28 mouse cellular contexts compared by ENCODE assay signal in genomic region chr6:134544843-134545242, GRCm38 (mm10). TPM values are rescaled to one million over a fixed set of nuclear protein-coding genes. Genes with fewer than 3 reads are reported as not detected.
DNase-seq lines count a peak whose midpoint lies in the region; ATAC-seq and TF ChIP-seq lines count a peak whose summit lies in the region.
"Had no signal": no experiment of that assay in that cellular context is flagged by ENCODE, and none has a peak within 500 bp of the region (broad histone marks: within the 10 kb centered on the region; RNA-seq: fewer than 3 reads in every experiment).

No protein-coding gene starts in this region.

- H3K4me1 ChIP-seq in MEL (ENCODE audit: control insufficient read depth in 1 of 2, insufficient read depth in 2 of 2, low read length in 2 of 2): peaks cover 26 to 30% of the 10 kb centered on the region in 2 experiments
- H3K4me1 ChIP-seq in liver, embryonic 11.5 days (replicated peaks; ENCODE audit: control insufficient read depth, insufficient read depth, low read length): peaks cover 23% of the 10 kb centered on the region
- H3K4me1 ChIP-seq: midbrain, embryonic 10.5 days had no signal

- no peaks in the 10 kb centered on the region for H3K27me3 ChIP-seq in MEL (ENCODE audit: control insufficient read depth in 1 of 2, insufficient read depth in 2 of 2, low read length in 2 of 2)
- H3K27me3 ChIP-seq in liver, embryonic 11.5 days (replicated peaks; ENCODE audit: control insufficient read depth, insufficient read depth, low read length): no peaks in the 10 kb centered on the region
- H3K27me3 ChIP-seq: hindbrain, embryonic 13.5 days; liver, embryonic 15.5 days; neural tube, embryonic 12.5 days; Patski had no signal

- no peaks in the 10 kb centered on the region for H3K9me3 ChIP-seq in MEL (replicated peaks; ENCODE audit: insufficient read depth, low read length)
- H3K9me3 ChIP-seq in liver, embryonic 11.5 days (ENCODE audit: control insufficient read depth, low read length): peaks cover 3% of the 10 kb centered on the region
- H3K9me3 ChIP-seq: hindbrain, embryonic 13.5 days; liver, embryonic 15.5 days; neural tube, embryonic 12.5 days had no signal

- TF ChIP-seq POLR2A in MEL (IDR thresholded peaks at IDR 0.05; ENCODE audit: control insufficient read depth in 1 of 2, insufficient read depth in 1 of 2, low read depth in 1 of 2, low read length in 2 of 2, poor library complexity in 1 of 2): no peak

- TF ChIP-seq EP300 in MEL (IDR thresholded peaks at IDR 0.05; ENCODE audit: low read depth in 1 of 2, low read length in 2 of 2): no peak

- TF ChIP-seq RAD21 in MEL (IDR thresholded peaks at IDR 0.05; ENCODE audit: low read depth, low read length): no peak

- ATAC-seq in cerebellum, adult (ENCODE audit: insufficient number of reproducible peaks, low FRiP score, low TSS enrichment): 0 out of 2 replicates have a peak, but pooled peaks have one; percentile 31
- no peak for ATAC-seq in liver, embryonic 11.5 days (replicated peaks; ENCODE audit: low FRiP score)
- ATAC-seq in CD4-positive, CD25-positive, alpha-beta regulatory T cell, adult 4 months: no peak
- ATAC-seq: activated CD4-positive, CD25-positive, alpha-beta regulatory T cell, adult 4 months; forebrain, postnatal 0 days; inflammation-experienced regulatory T-cells, adult 6 months; Patski had no signal

- no peak for DNase-seq in cerebellum, postnatal 14 days
- no peak for DNase-seq in layer of hippocampus, adult 2 months (ENCODE audit: low spot score in 2 of 2)
- no peak for DNase-seq in layer of hippocampus, postnatal 14 days (ENCODE audit: low spot score in 2 of 2)
- no peak for DNase-seq in MEL (ENCODE audit: low read depth, low spot score)
- DNase-seq in liver, embryonic 11.5 days (ENCODE audit: low spot score): no peak
- no peak for DNase-seq in adrenal gland, postnatal 25 days
- DNase-seq: adrenal gland, postnatal 10 days; cerebellum, adult 11 months; cerebellum, adult 9-11 months; forebrain, postnatal 0 days; gastrocnemius, postnatal 36 days; heart, adult 2 months; heart, postnatal 36 days; left cerebral cortex, postnatal 4 days; right cerebral cortex, adult 18-20 months; right cerebral cortex, postnatal 4 days; thymus, adult 18-20 months; thymus, postnatal 4 days had no signal

- H3K79me2 ChIP-seq in MEL (ENCODE audit: control insufficient read depth, insufficient read depth, low read length, poor library complexity): peaks cover 40% of the 10 kb centered on the region

- WGBS in liver, embryonic 11.5 days: 83% methylated on average over 3 of the region's 3 CpGs

- no peak overlapping the region for H3K4me2 ChIP-seq in liver, embryonic 11.5 days
- H3K4me2 ChIP-seq: hindbrain, embryonic 13.5 days; liver, embryonic 15.5 days; neural tube, embryonic 12.5 days had no signal

- peaks cover 3 to 34% of the 10 kb centered on the region in 2 experiments; a peak in 3 of 4 replicates for H3K36me3 ChIP-seq in MEL (ENCODE audit: control insufficient read depth in 1 of 2, insufficient read depth in 2 of 2, low read length in 2 of 2)
- peaks cover 8% of the 10 kb centered on the region; the same call in 1 of the 2 replicates for H3K36me3 ChIP-seq in liver, embryonic 11.5 days (ENCODE audit: control insufficient read depth, insufficient read depth, low read length)
- H3K36me3 ChIP-seq: hindbrain, embryonic 13.5 days had no signal

- no peak overlapping the region for H3K9ac ChIP-seq in MEL (ENCODE audit: control insufficient read depth, low read depth, low read length, poor library complexity, severe bottlenecking)
- H3K9ac ChIP-seq in liver, embryonic 11.5 days (ENCODE audit: low read depth, low read length): no peak overlapping the region
- H3K9ac ChIP-seq: forebrain, postnatal 0 days; hindbrain, embryonic 13.5 days; liver, embryonic 15.5 days; neural tube, embryonic 12.5 days had no signal

- no peak for TF ChIP-seq CTCF in layer of hippocampus, adult 2 months (conservative IDR thresholded peaks at IDR 0.05)
- TF ChIP-seq CTCF in MEL (IDR thresholded peaks at IDR 0.05 in 2 of 3, conservative IDR thresholded peaks at IDR 0.05 in 1 of 3; ENCODE audit: control insufficient read depth in 1 of 3, insufficient read depth in 1 of 3, low read depth in 2 of 3, low read length in 3 of 3, poor library complexity in 1 of 3, severe bottlenecking in 1 of 3): no peak

- H3K4me3 ChIP-seq in layer of hippocampus, adult 2 months: no peak overlapping the region
- no peak overlapping the region for H3K4me3 ChIP-seq in MEL (ENCODE audit: control insufficient read depth in 1 of 2, insufficient read depth in 1 of 2, low read depth in 2 of 2, low read length in 2 of 2)
- H3K4me3 ChIP-seq in liver, embryonic 11.5 days (ENCODE audit: low read depth, low read length): no peak overlapping the region
- H3K4me3 ChIP-seq: forebrain, embryonic 10.5 days; heart, adult 2 months; hindbrain, embryonic 13.5 days; liver, embryonic 15.5 days; midbrain, embryonic 10.5 days; neural tube, embryonic 12.5 days had no signal

- 0 out of 2 replicates have a peak overlapping the region, but pooled peaks have one; percentile 7 for H3K27ac ChIP-seq in layer of hippocampus, adult 2 months
- H3K27ac ChIP-seq in MEL (ENCODE audit: control insufficient read depth, low read depth, low read length): no peak overlapping the region
- H3K27ac ChIP-seq in liver, embryonic 11.5 days (ENCODE audit: low read depth, low read length): 0 out of 2 replicates have a peak overlapping the region, but pooled peaks have one; percentile 3
- H3K27ac ChIP-seq: forebrain, embryonic 10.5 days; heart, adult 2 months; hindbrain, embryonic 13.5 days; liver, embryonic 15.5 days; midbrain, embryonic 10.5 days; neural tube, embryonic 12.5 days had no signal

TF ChIP-seq in MEL, 35 proteins besides CTCF, POLR2A, EP300 and RAD21:
- TF ChIP-seq ZC3H11A (IDR thresholded peaks at IDR 0.05; ENCODE audit: low read depth, low read length): no peak
- no peak for TF ChIP-seq MAZ (IDR thresholded peaks at IDR 0.05; ENCODE audit: low read depth, low read length)
- TF ChIP-seq GATA1 (IDR thresholded peaks at IDR 0.05; ENCODE audit: low read depth, low read length): 0 out of 2 replicates have a peak, but pooled peaks have one; percentile 22
- TF ChIP-seq USF2 (IDR thresholded peaks at IDR 0.05; ENCODE audit: borderline replicate concordance in 1 of 2, insufficient read depth in 1 of 2, low read depth in 1 of 2, low read length in 2 of 2): no peak
- no peak for TF ChIP-seq SIN3A (IDR thresholded peaks at IDR 0.05; ENCODE audit: low read length)
- TF ChIP-seq MEF2A (IDR thresholded peaks at IDR 0.05; ENCODE audit: extremely low read depth, insufficient replicate concordance, low read depth, low read length, poor library complexity, severe bottlenecking): no peak
- no peak for TF ChIP-seq MYC (IDR thresholded peaks at IDR 0.05; ENCODE audit: low read depth, low read length)
- no peak for TF ChIP-seq MXI1 (IDR thresholded peaks at IDR 0.05; ENCODE audit: low read depth, low read length)

RNA-seq across cellular contexts. Expression of gene Lrp6, which starts 21.9 kb away (rescaled TPM):
- 10 to 100 TPM; 49.2 to 54.5 TPM for total RNA-seq in layer of hippocampus, adult 2 months (2021)
- 10 to 100 TPM; 56.1 to 58.4 TPM for total RNA-seq in layer of hippocampus, postnatal 14 days (2021)
- total RNA-seq in MEL (2012; rRNA removed): 13.1 and 13.4 TPM in 2 replicates
- polyA plus RNA-seq in MEL (2012; ENCODE audit: insufficient read depth in 1 of 2, insufficient read length in 2 of 2, low read depth in 1 of 2, low replicate concordance in 2 of 2, missing spikeins in 1 of 2): 10 to 100 TPM; 17.2 to 25.7 TPM
- polyA plus RNA-seq in liver, embryonic 11.5 days (2014; fragmentation: Nextera tagmentation; extraction: Ambion mirVana): 14.1 and 17.1 TPM in 2 replicates
- polyA plus RNA-seq in CD4-positive, CD25-positive, alpha-beta regulatory T cell, adult 4 months (2017; shearing (Covaris generic)): 1 to 10 TPM; 6.3 to 8.6 TPM
- 94.4 and 112 TPM in 2 replicates for total RNA-seq in adrenal gland, postnatal 25 days (2021)
